8 mouse cellular contexts compared by ENCODE assay signal in the genomic region with DNA sequence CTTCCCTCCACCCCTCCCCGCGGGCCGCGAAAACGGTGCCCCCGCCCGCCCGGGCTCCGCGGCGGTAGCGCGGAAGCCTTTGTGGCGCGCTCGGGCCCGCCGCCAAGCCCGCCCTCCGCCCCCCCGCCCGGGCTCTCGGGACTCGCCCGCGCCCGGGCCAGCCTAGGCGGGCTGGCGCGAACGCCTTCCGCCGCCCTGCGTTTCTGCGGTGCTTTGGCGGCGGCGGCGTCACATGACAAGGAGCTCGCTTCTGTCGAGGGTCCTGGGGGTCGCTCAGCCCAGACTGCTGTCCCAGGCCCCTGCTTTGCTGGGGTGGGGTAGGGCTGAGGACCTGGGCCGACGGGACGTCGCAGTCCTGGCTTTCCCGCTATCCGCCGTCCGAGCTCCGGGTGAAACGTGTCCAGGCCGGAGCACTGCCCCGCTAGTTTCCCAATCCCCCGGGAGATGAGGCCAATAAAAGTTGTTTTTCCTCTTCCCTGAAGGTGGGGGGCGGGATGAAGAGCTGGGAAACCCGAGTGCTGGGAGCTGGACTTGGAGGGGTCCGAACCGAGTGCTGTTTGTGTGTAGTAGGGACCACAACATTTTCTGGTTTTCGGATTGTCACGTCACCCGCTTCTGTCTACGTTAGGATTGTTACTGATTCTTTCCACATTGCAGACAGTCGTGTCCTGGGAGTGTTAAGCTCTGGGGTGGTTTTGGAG. TPM values are rescaled to one million over a fixed set of nuclear protein-coding genes. Genes with fewer than 3 reads are reported as not detected.
A peak's percentile ranks its signal among the peaks of the same experiment; 100 is the strongest.
DNase-seq lines count a peak whose midpoint lies in the region; ATAC-seq and TF ChIP-seq lines count a peak whose summit lies in the region.

No protein-coding gene starts in this region.

- peak overlapping the region; percentile 92 for H3K9ac ChIP-seq in ES-E14 (ENCODE audit: insufficient read depth, low read depth, low read length, poor library complexity, severe bottlenecking)
- peak overlapping the region; percentile 95 for H3K9ac ChIP-seq in forebrain, embryonic 16.5 days (replicated peaks; ENCODE audit: low read depth, low read length)
- H3K9ac ChIP-seq in lung, embryonic 14.5 days: peak overlapping the region; percentile 97
- peak overlapping the region; percentile 92 for H3K9ac ChIP-seq in neural tube, embryonic 15.5 days (replicated peaks)

- no peak for DNase-seq in ES-E14 (ENCODE audit: low read depth, low spot score)
- DNase-seq in cerebellum, adult 18-20 months: peak; percentile 62 to 81
- peak; percentile 79 for DNase-seq in hindbrain, embryonic 10.5 days (ENCODE audit: low spot score)
- DNase-seq in layer of hippocampus, adult 9-10 months (ENCODE audit: low spot score): peak; percentile 20
- DNase-seq in lung, embryonic 14.5 days: peak; percentile 87
- peak; percentile 42 to 53 for DNase-seq in thymus, adult 18-20 months

- peak overlapping the region; percentile 82 for H3K4me2 ChIP-seq in forebrain, embryonic 16.5 days (ENCODE audit: low read length)
- H3K4me2 ChIP-seq in lung, embryonic 14.5 days: peak overlapping the region; percentile 70
- peak overlapping the region; percentile 60 for H3K4me2 ChIP-seq in neural tube, embryonic 15.5 days

- H3K36me3 ChIP-seq in ES-E14 (ENCODE audit: control insufficient read depth, insufficient read depth, low read length, poor library complexity, severe bottlenecking): no peaks in the 10 kb centered on the region
- H3K36me3 ChIP-seq in forebrain, embryonic 16.5 days (ENCODE audit: control insufficient read depth, insufficient read depth): no peaks in the 10 kb centered on the region
- H3K36me3 ChIP-seq in hindbrain, embryonic 10.5 days: peaks cover 9% of the 10 kb centered on the region; the same call in 1 of the 2 replicates
- no peaks in the 10 kb centered on the region for H3K36me3 ChIP-seq in lung, embryonic 14.5 days (ENCODE audit: insufficient read depth)
- H3K36me3 ChIP-seq in neural tube, embryonic 15.5 days: no peaks in the 10 kb centered on the region

- no peak for TF ChIP-seq CTCF in lung, embryonic 14.5 days (IDR thresholded peaks at IDR 0.05; ENCODE audit: low read depth)

- peak; percentile 17; the same call in 1 of the 2 replicates for ATAC-seq in forebrain, embryonic 16.5 days
- ATAC-seq in lung, embryonic 14.5 days (ENCODE audit: insufficient read depth): peak; percentile 21
- peak; percentile 12 for ATAC-seq in neural tube, embryonic 15.5 days (ENCODE audit: low FRiP score)

- peak overlapping the region; percentile 88 to 97 for H3K4me3 ChIP-seq in ES-E14 (ENCODE audit: insufficient read depth in 1 of 2, low read depth in 1 of 2, low read length in 2 of 2, poor library complexity in 1 of 2, severe bottlenecking in 1 of 2)
- peak overlapping the region; percentile 90 for H3K4me3 ChIP-seq in forebrain, embryonic 16.5 days (replicated peaks; ENCODE audit: low read length)
- H3K4me3 ChIP-seq in hindbrain, embryonic 10.5 days: peak overlapping the region; percentile 89
- H3K4me3 ChIP-seq in lung, embryonic 14.5 days (ENCODE audit: low read depth, low read length): peak overlapping the region; percentile 77
- H3K4me3 ChIP-seq in neural tube, embryonic 15.5 days (replicated peaks): peak overlapping the region; percentile 73

- peaks cover 10 to 12% of the 10 kb centered on the region in 2 experiments for H3K4me1 ChIP-seq in ES-E14 (ENCODE audit: control insufficient read depth in 2 of 2, insufficient read depth in 2 of 2, low read length in 2 of 2, poor library complexity in 1 of 2)
- H3K4me1 ChIP-seq in forebrain, embryonic 16.5 days (replicated peaks; ENCODE audit: control insufficient read depth, insufficient read depth, low read length): peaks cover 18% of the 10 kb centered on the region
- H3K4me1 ChIP-seq in hindbrain, embryonic 10.5 days (replicated peaks): peaks cover 38% of the 10 kb centered on the region
- peaks cover 9% of the 10 kb centered on the region for H3K4me1 ChIP-seq in lung, embryonic 14.5 days (ENCODE audit: insufficient read depth)
- peaks cover 27% of the 10 kb centered on the region for H3K4me1 ChIP-seq in neural tube, embryonic 15.5 days

- in situ Hi-C loops in ES-E14 (cut with MboI; ENCODE audit: low sequenced_read_pairs in 2 of 2, unreplicated experiment in 2 of 2): no loop called here

- no peaks in the 10 kb centered on the region for H3K9me3 ChIP-seq in ES-E14 (ENCODE audit: control insufficient read depth, insufficient read depth, low read depth, low read length)
- H3K9me3 ChIP-seq in forebrain, embryonic 16.5 days (ENCODE audit: control insufficient read depth, low read length): no peaks in the 10 kb centered on the region
- 0 out of 2 replicates have a peak, but pooled peaks cover 3% of the 10 kb centered on the region for H3K9me3 ChIP-seq in hindbrain, embryonic 10.5 days
- H3K9me3 ChIP-seq in lung, embryonic 14.5 days (ENCODE audit: low read depth, low read length): no peaks in the 10 kb centered on the region
- no peaks in the 10 kb centered on the region for H3K9me3 ChIP-seq in neural tube, embryonic 15.5 days (replicated peaks)

- H3K27ac ChIP-seq in ES-E14 (ENCODE audit: insufficient read depth, low read depth, low read length, poor library complexity, severe bottlenecking): peak overlapping the region; percentile 100
- peak overlapping the region; percentile 97 for H3K27ac ChIP-seq in forebrain, embryonic 16.5 days (ENCODE audit: low read length)
- H3K27ac ChIP-seq in hindbrain, embryonic 10.5 days: peak overlapping the region; percentile 99
- H3K27ac ChIP-seq in lung, embryonic 14.5 days (ENCODE audit: low read depth): peak overlapping the region; percentile 99
- H3K27ac ChIP-seq in neural tube, embryonic 15.5 days (replicated peaks): peak overlapping the region; percentile 99

- H3K27me3 ChIP-seq in forebrain, embryonic 16.5 days (replicated peaks; ENCODE audit: control insufficient read depth, insufficient read depth, low read length): no peaks in the 10 kb centered on the region
- H3K27me3 ChIP-seq in hindbrain, embryonic 10.5 days (ENCODE audit: insufficient read depth, poor library complexity, severe bottlenecking): no peaks in the 10 kb centered on the region
- no peaks in the 10 kb centered on the region for H3K27me3 ChIP-seq in lung, embryonic 14.5 days (ENCODE audit: insufficient read depth, low read length)
- H3K27me3 ChIP-seq in neural tube, embryonic 15.5 days (replicated peaks): no peaks in the 10 kb centered on the region

- WGBS in forebrain, embryonic 16.5 days: under 1% methylated on average over 46 of the region's 64 CpGs
- WGBS in hindbrain, embryonic 10.5 days: under 1% methylated on average over 64 of the region's 64 CpGs
- WGBS in lung, embryonic 14.5 days: under 1% methylated on average over 63 of the region's 64 CpGs
- under 1% methylated on average over 43 of the region's 64 CpGs for WGBS in neural tube, embryonic 15.5 days

TF ChIP-seq in ES-E14, 5 proteins besides CTCF, POLR2A, EP300 and RAD21:
- TF ChIP-seq ZNF384 (IDR thresholded peaks at IDR 0.05; ENCODE audit: low read depth, low read length) (no peak), CHD2 (IDR thresholded peaks at IDR 0.05; ENCODE audit: low read depth, low read length) (no peak), MAFK (IDR thresholded peaks at IDR 0.05; ENCODE audit: insufficient read depth, low read depth, low read length) (no peak), ZC3H11A (IDR thresholded peaks at IDR 0.05; ENCODE audit: borderline replicate concordance, low read depth, low read length) (no peak), HCFC1 (IDR thresholded peaks at IDR 0.05; ENCODE audit: borderline replicate concordance, insufficient read depth, low read length) (no peak)

RNA-seq across cellular contexts. Expression of gene Stag1, which starts 46.6 kb away (rescaled TPM):
- total RNA-seq in ES-E14 (2012; rRNA removed): 34.1 and 47.9 TPM in 2 replicates
- 36.0 and 38.6 TPM in 2 replicates for polyA plus RNA-seq in forebrain, embryonic 16.5 days (2015; fragmentation: Nextera tagmentation; extraction: Ambion mirVana)
- 40.6 and 58.0 TPM in 2 replicates for polyA plus RNA-seq in hindbrain, embryonic 10.5 days (2016; fragmentation: Nextera tagmentation; extraction: Ambion mirVana)
- polyA plus RNA-seq in lung, embryonic 14.5 days (2014; fragmentation: Nextera tagmentation; extraction: Ambion mirVana): 48.4 and 57.5 TPM in 2 replicates
- polyA plus RNA-seq in neural tube, embryonic 15.5 days (2015; fragmentation: Nextera tagmentation; extraction: Ambion mirVana): 26.4 and 28.1 TPM in 2 replicates
